Mouse (Mus musculus) CH12.LX (cell line): Measurements from ENCODE around the gene Dhx8. TPM values are rescaled to one million over a fixed set of nuclear protein-coding genes. Genes with fewer than 3 reads are reported as not detected.

Experiments
- DNase-seq: peaks from one replicate; pipeline ENCODE4 v3.0.0-alpha.2; 2013; ENCODE audit errors: extremely low read depth
- H3K27ac ChIP-seq: 2 replicates; pipeline ENCODE4 v1.5.1; 2012; ENCODE audit warnings: low read depth, mild to moderate bottlenecking, control low read depth, moderate library complexity; ENCODE audit not compliant: insufficient read depth
- H3K27me3 ChIP-seq: replicated peaks from 2 replicates; pipeline ENCODE3; 2012; ENCODE audit warnings: inconsistent platforms
- H3K36me3 ChIP-seq, 2 experiments: replicated peaks in 1 of 2; 2 replicates each; pipeline versions ENCODE3 to v1.6.1; 2012; ENCODE audit warnings: inconsistent platforms in 1 of 2, low read length in 1 of 2, mild to moderate bottlenecking in 1 of 2, mixed read lengths in 1 of 2, moderate library complexity in 1 of 2; ENCODE audit not compliant: control insufficient read depth in 1 of 2, insufficient read depth in 1 of 2
- H3K4me1 ChIP-seq, 2 experiments: 2 replicates each; pipeline ENCODE4 v1.6.1; 2012; ENCODE audit warnings: inconsistent platforms in 1 of 2, moderate library complexity in 1 of 2; ENCODE audit not compliant: insufficient read depth in 2 of 2, control insufficient read depth in 1 of 2
- H3K4me2 ChIP-seq: 2 replicates; pipeline ENCODE4 v1.6.1; 2012; ENCODE audit warnings: low read depth, mild to moderate bottlenecking, control low read depth; ENCODE audit not compliant: poor library complexity, insufficient read depth, severe bottlenecking
- H3K4me3 ChIP-seq, 3 experiments: fragments of 150-350 bp in 1 of 3; sonication (generic) in 1 of 3; replicated peaks in 1 of 3; 2 replicates each; pipeline versions ENCODE3 to v1.5.1; 2011 to 2012; ENCODE audit warnings: low read depth in 2 of 3, low read length in 2 of 3, mild to moderate bottlenecking in 2 of 3, moderate library complexity in 2 of 3, control low read depth in 1 of 3, improper control_type of control experiment in 1 of 3, inconsistent platforms in 1 of 3, mixed read lengths in 1 of 3; ENCODE audit not compliant: poor library complexity in 1 of 3
- H3K79me2 ChIP-seq: replicated peaks from 2 replicates; pipeline ENCODE4 v1.6.1; 2012; ENCODE audit warnings: mild to moderate bottlenecking, moderate library complexity; ENCODE audit not compliant: control insufficient read depth, poor library complexity, insufficient read depth, severe bottlenecking; ENCODE audit errors: extremely low read depth
- H3K9ac ChIP-seq: 2 replicates; pipeline ENCODE4 v1.6.1; 2012; ENCODE audit warnings: low read depth, mild to moderate bottlenecking, control low read depth, moderate library complexity; ENCODE audit not compliant: insufficient read depth
- H3K9me3 ChIP-seq: replicated peaks from 2 replicates; pipeline ENCODE3; 2012; ENCODE audit warnings: low read length, inconsistent platforms, mixed read lengths
- CHD1 ChIP-seq: IDR thresholded peaks from 2 replicates; pipeline ENCODE4 v1.6.1; 2012; ENCODE audit warnings: low read depth, low read length, improper control_type of control experiment, inconsistent platforms
- E2F4 ChIP-seq: IDR thresholded peaks from 2 replicates; pipeline ENCODE4 v1.6.1; 2011; ENCODE audit warnings: low read depth, low read length, improper control_type of control experiment; ENCODE audit not compliant: insufficient replicate concordance
- ELF1 ChIP-seq: IDR thresholded peaks from 2 replicates; pipeline ENCODE4 v1.6.1; 2014; ENCODE audit warnings: low read depth, mild to moderate bottlenecking, inconsistent platforms, low read length, improper control_type of control experiment
- NELFE ChIP-seq: IDR thresholded peaks from 2 replicates; pipeline ENCODE4 v1.6.1; 2011; ENCODE audit warnings: low read depth, low read length, improper control_type of control experiment
- NRF1 ChIP-seq: IDR thresholded peaks from 2 replicates; pipeline ENCODE4 v1.6.1; 2014; ENCODE audit warnings: low read depth, mild to moderate bottlenecking, inconsistent platforms, low read length, improper control_type of control experiment, moderate library complexity
- PAX5 ChIP-seq: IDR thresholded peaks from 2 replicates; pipeline ENCODE4 v1.6.1; 2012; ENCODE audit warnings: low read length, inconsistent platforms, mixed read lengths
- POLR2A ChIP-seq: IDR thresholded peaks from 2 replicates; pipeline ENCODE4 v1.6.1; 2011; ENCODE audit warnings: low read depth, mild to moderate bottlenecking, improper control_type of control experiment, low read length
- RAD21 ChIP-seq: IDR thresholded peaks from 2 replicates; pipeline ENCODE4 v1.6.1; 2011; ENCODE audit warnings: low read depth, mild to moderate bottlenecking, low read length, improper control_type of control experiment, moderate library complexity
- RCOR1 ChIP-seq: conservative IDR thresholded peaks from 2 replicates; pipeline ENCODE4 v1.6.1; 2012; ENCODE audit warnings: low read depth, mild to moderate bottlenecking, inconsistent platforms, low read length, improper control_type of control experiment
- SIN3A ChIP-seq: IDR thresholded peaks from 2 replicates; pipeline ENCODE4 v1.6.1; 2012; ENCODE audit warnings: low read length, improper control_type of control experiment, inconsistent platforms
- SMC3 ChIP-seq: IDR thresholded peaks from 2 replicates; pipeline ENCODE4 v1.6.1; 2011; ENCODE audit warnings: low read depth, low read length, improper control_type of control experiment
- UBTF ChIP-seq: IDR thresholded peaks from 2 replicates; pipeline ENCODE4 v1.6.1; 2012; ENCODE audit warnings: low read depth, mild to moderate bottlenecking, inconsistent platforms, low read length, improper control_type of control experiment, moderate library complexity
- USF1 ChIP-seq: IDR thresholded peaks from 2 replicates; pipeline ENCODE4 v1.6.1; 2014; ENCODE audit warnings: low read depth, mild to moderate bottlenecking, inconsistent platforms, low read length, improper control_type of control experiment
- USF2 ChIP-seq: conservative IDR thresholded peaks from 2 replicates; pipeline ENCODE4 v1.6.1; 2011; ENCODE audit warnings: low read depth, low read length, improper control_type of control experiment
- ZC3H11A ChIP-seq: IDR thresholded peaks from 2 replicates; pipeline ENCODE4 v1.6.1; 2012; ENCODE audit warnings: low read depth, mild to moderate bottlenecking, inconsistent platforms, low read length, improper control_type of control experiment
- dilution Hi-C: fragments of 300-500 bp; cut with MboI; formaldehyde crosslinking; loops from 2 replicates; pipeline ENCODE4 v1.14.3; 2020; ENCODE audit warnings: low sequenced_read_pairs; ENCODE audit not compliant: extremely low pct_unique_long_range_greater_than_20kb, extremely low pct_ligation_motif_present
- in situ Hi-C: fragments of 300-500 bp; cut with MboI; formaldehyde crosslinking; loops from 3 replicates; pipeline ENCODE4 v1.14.3; 2019; ENCODE audit warnings: low sequenced_read_pairs, low pct_ligation_motif_present, low pct_unique_long_range_greater_than_20kb, mixed read lengths
- polyA plus RNA-seq: library from polyadenylated mRNA; unstranded; fragments of >175 nt; gene quantifications from 2 replicates; pipeline ENCODE4 v1.2.1, GENCODE M21; 2012; ENCODE audit warnings: low read depth; ENCODE audit not compliant: insufficient read length
- total RNA-seq, 2 experiments: library from RNA; depleted of rRNA; stranded (reverse); fragments of 300-350 nt in 1 of 2; fragments of >200 nt in 1 of 2; gene quantifications; 2 replicates each; pipeline ENCODE4 v1.2.3; 2012 to 2014

The Dhx8 gene
- total and polyA plus RNA-seq, 3 experiments = 24.3 to 61.7 (median 33.4) TPM

- no peak overlapping the region for H3K9ac ChIP-seq
- no peak for TF ChIP-seq CHD1
- no peak for TF ChIP-seq PAX5
- TF ChIP-seq NRF1 = no peak
- TF ChIP-seq SIN3A = no peak
- TF ChIP-seq, all 38 proteins: peak for 0
- no peaks in the 10 kb centered on the region for H3K4me1 ChIP-seq
- H3K27ac ChIP-seq = no peak overlapping the region
- no peak overlapping the region for H3K4me3 ChIP-seq
- peaks cover 49% of the 10 kb centered on the region for H3K27me3 ChIP-seq
- dilution Hi-C loops (no loop called here), in situ Hi-C loops (no loop called here)
- no peak for DNase-seq
- H3K4me2 ChIP-seq = no peak overlapping the region
- peaks cover 7% of the 10 kb centered on the region for H3K9me3 ChIP-seq
- no peaks in the 10 kb centered on the region for H3K36me3 ChIP-seq
- H3K79me2 ChIP-seq = no peaks in the 10 kb centered on the region
Observed at GRCm38 (mm10) chr11:101698114-101698513, 34.6 kb upstream of the Dhx8 start.

GRCm38 (mm10) chr11:101699556-101699955, 33.2 kb upstream of the Dhx8 start:
- Histone ChIP-seq H3K79me2 (no peaks in the 10 kb centered on the region), H3K27me3 (peaks cover 60% of the 10 kb centered on the region), H3K9me3 (peaks cover 7% of the 10 kb centered on the region), H3K4me2 (no peak overlapping the region), H3K36me3 (no peaks in the 10 kb centered on the region), H3K27ac (no peak overlapping the region), H3K4me3 (no peak overlapping the region), H3K9ac (no peak overlapping the region), H3K4me1 (no peaks in the 10 kb centered on the region)
- dilution Hi-C loops = no loop called here
- TF ChIP-seq SIN3A (no peak), RCOR1 (no peak), ZC3H11A (no peak), UBTF (no peak), NELFE (no peak), ELF1 (no peak)
- in situ Hi-C loops = no loop called here
- no peak for DNase-seq

DNA sequence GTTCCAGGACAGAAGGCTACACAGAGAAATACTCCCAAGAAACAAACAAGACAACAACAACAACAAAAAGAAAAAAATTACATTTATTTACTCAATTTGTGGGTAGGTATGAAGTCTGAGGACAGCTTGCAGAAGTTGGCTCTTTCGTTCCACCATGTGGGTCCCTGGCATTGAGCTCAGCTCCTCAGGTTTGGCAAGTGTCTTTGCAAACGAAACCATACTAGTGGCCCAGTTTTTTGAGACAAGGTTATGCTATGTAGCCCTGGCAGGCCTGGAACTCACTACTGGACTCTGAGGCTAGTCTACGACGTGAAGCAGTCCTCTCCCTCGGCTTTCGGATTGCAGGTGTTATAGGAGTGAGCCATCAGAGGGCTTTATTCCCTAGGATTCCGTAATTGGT, 32.7 kb upstream of the Dhx8 start:
- peaks cover 7% of the 10 kb centered on the region for H3K9me3 ChIP-seq
- no peak overlapping the region for H3K27ac ChIP-seq
- H3K4me3 ChIP-seq = no peak overlapping the region
- H3K9ac ChIP-seq = no peak overlapping the region
- peaks cover 62% of the 10 kb centered on the region for H3K27me3 ChIP-seq
- in situ Hi-C loops = no loop called here
- no peaks in the 10 kb centered on the region for H3K36me3 ChIP-seq
- no peaks in the 10 kb centered on the region for H3K4me1 ChIP-seq
- H3K79me2 ChIP-seq = no peaks in the 10 kb centered on the region
- no peak for DNase-seq
- dilution Hi-C loops = no loop called here
- no peak overlapping the region for H3K4me2 ChIP-seq
- TF ChIP-seq E2F4 (no peak), ELF1 (no peak), USF1 (no peak), SMC3 (no peak), POLR2A (no peak), USF2 (no peak), RAD21 (no peak), ZC3H11A (no peak)
